Mouse (Mus musculus): ENCODE results near the gene Gm1140. TPM values are rescaled to one million over a fixed set of nuclear protein-coding genes. Genes with fewer than 3 reads are reported as not detected.
"Not testable (repeated sequence)": the region's sequence is repeated elsewhere in the genome, so short reads cannot be mapped to it uniquely, and the experiment has no call there.

Gm1140 gene
- polyA plus RNA-seq (2014; fragmentation: Nextera tagmentation; extraction: Ambion mirVana), result not detected in 2 replicates

GRCm38 (mm10) chrX:67693462-67693861 lies at the start of gene Gm1140:
Gm1140 (minus strand) TSS chrX:67693562.
- H3K4me2 ChIP-seq (ENCODE audit: low read length); H3K9me3 ChIP-seq (ENCODE audit: control insufficient read depth, low read length); DNase-seq (ENCODE audit: low spot score); H3K27ac ChIP-seq (ENCODE audit: low read depth); H3K27me3 ChIP-seq (replicated peaks; ENCODE audit: control insufficient read depth, insufficient read depth, low read length); H3K4me3 ChIP-seq (ENCODE audit: low read depth, low read length); ATAC-seq (replicated peaks; ENCODE audit: low FRiP score, low TSS enrichment, low read depth); H3K4me1 ChIP-seq (replicated peaks; ENCODE audit: control insufficient read depth, insufficient read depth, low read length); H3K9ac ChIP-seq (ENCODE audit: low read length); H3K36me3 ChIP-seq (ENCODE audit: control insufficient read depth, insufficient read depth, low read length): not testable (repeated sequence)
- 90% methylated on average over 5 of the region's 11 CpGs for WGBS

GRCm38 (mm10) chrX:67695398-67695797 lies 2.0 kb upstream of the Gm1140 start, which contains the start of gene Gm14692:
Gm14692 (plus strand) TSS chrX:67695698.
- H3K9me3 ChIP-seq (ENCODE audit: control insufficient read depth, low read length); H3K4me1 ChIP-seq (replicated peaks; ENCODE audit: control insufficient read depth, insufficient read depth, low read length); H3K4me3 ChIP-seq (ENCODE audit: low read depth, low read length); ATAC-seq (replicated peaks; ENCODE audit: low FRiP score, low TSS enrichment, low read depth); H3K27ac ChIP-seq (ENCODE audit: low read depth); H3K4me2 ChIP-seq (ENCODE audit: low read length); DNase-seq (ENCODE audit: low spot score); H3K9ac ChIP-seq (ENCODE audit: low read length); H3K36me3 ChIP-seq (ENCODE audit: control insufficient read depth, insufficient read depth, low read length); H3K27me3 ChIP-seq (replicated peaks; ENCODE audit: control insufficient read depth, insufficient read depth, low read length): not testable (repeated sequence)
- WGBS, result 100% methylated on average over 1 of the region's 10 CpGs

Other genes starting within 250 kb of the Gm1140 start
- not detected in 2 replicates for gene Gm14692, start 2.1 kb upstream of the Gm1140 start, polyA plus RNA-seq (2014; fragmentation: Nextera tagmentation; extraction: Ambion mirVana)
- not detected in 2 replicates for gene 4933436I01Rik, start 227.9 kb upstream of the Gm1140 start, polyA plus RNA-seq (2014; fragmentation: Nextera tagmentation; extraction: Ambion mirVana)